ENCODE assay signal across 18 mouse cellular contexts in genomic region chr5:21483275-21483674, GRCm38 (mm10). TPM values are rescaled to one million over a fixed set of nuclear protein-coding genes. Genes with fewer than 3 reads are reported as not detected.
"Had no signal": no experiment of that assay in that cellular context is flagged by ENCODE, and none has a peak within 500 bp of the region (broad histone marks: within the 10 kb centered on the region; RNA-seq: fewer than 3 reads in every experiment).

No protein-coding gene starts in this region.

- H3K4me3 ChIP-seq: layer of hippocampus, adult 2 months; limb, embryonic 15.5 days; liver, embryonic 13.5 days; megakaryocyte, embryonic 14.5 days; midbrain, embryonic 12.5 days had no signal

- H3K27me3 ChIP-seq: limb, embryonic 15.5 days; liver, embryonic 13.5 days; megakaryocyte, embryonic 14.5 days; midbrain, embryonic 12.5 days had no signal

- ATAC-seq: intestine, embryonic 16.5 days; lung, postnatal 0 days had no signal

- H3K9me3 ChIP-seq: limb, embryonic 15.5 days; liver, embryonic 13.5 days; megakaryocyte, embryonic 14.5 days; midbrain, embryonic 12.5 days had no signal

- DNase-seq: kidney, adult 18-20 months; kidney, adult 9 months; kidney, postnatal 25 days; layer of hippocampus, adult 9-11 months; liver, embryonic 13.5 days; lung, adult 2 months; lung, postnatal 36 days; thymus, adult 18-20 months; thymus, postnatal 36 days had no signal

- H3K36me3 ChIP-seq: limb, embryonic 15.5 days; midbrain, embryonic 12.5 days had no signal

- H3K27ac ChIP-seq: limb, embryonic 15.5 days; liver, embryonic 13.5 days; midbrain, embryonic 12.5 days had no signal

- H3K4me2 ChIP-seq: limb, embryonic 15.5 days; liver, embryonic 13.5 days; midbrain, embryonic 12.5 days had no signal

- H3K9ac ChIP-seq: limb, embryonic 15.5 days; liver, embryonic 13.5 days; midbrain, embryonic 12.5 days had no signal

- H3K4me1 ChIP-seq: liver, embryonic 13.5 days had no signal

RNA-seq across cellular contexts. Expression of gene Ccdc146, which starts 58.8 kb away (rescaled TPM):
- polyA plus RNA-seq: large intestine, adult 2 months; limb, embryonic 15.5 days; liver, embryonic 13.5 days; small intestine, adult 2 months; spleen, adult 2 months had no signal
